Mouse (Mus musculus): Measurements from ENCODE around the gene Acox2.

The Acox2 gene

GRCm38 (mm10) chr14:8212996-8213395, 46.2 kb downstream of the Acox2 start:
- DNase-seq: no peak

- no peak for DNase-seq
Observed at GRCm38 (mm10) chr14:8209896-8210295, 49.3 kb downstream of the Acox2 start.

- DNase-seq: no peak
Observed at GRCm38 (mm10) chr14:8208876-8209275, 50.3 kb downstream of the Acox2 start.

- DNase-seq: no peak
Observed at GRCm38 (mm10) chr14:8207543-8207942, 51.6 kb downstream of the Acox2 start.

GRCm38 (mm10) chr14:8207105-8207504, 52.0 kb downstream of the Acox2 start:
- no peak for DNase-seq

GRCm38 (mm10) chr14:8206179-8206910, 52.8 kb downstream of the Acox2 start:
- no peak for DNase-seq

- DNase-seq: no peak
Observed at GRCm38 (mm10) chr14:8201715-8202114, 57.4 kb downstream of the Acox2 start.

GRCm38 (mm10) chr14:8200769-8201168, 58.4 kb downstream of the Acox2 start:
- DNase-seq: no peak

GRCm38 (mm10) chr14:8192727-8193126, 66.4 kb downstream of the Acox2 start:
- no peak for DNase-seq

GRCm38 (mm10) chr14:8191331-8191965, 67.7 kb downstream of the Acox2 start:
- no peak for DNase-seq

GRCm38 (mm10) chr14:8190556-8190955, 68.6 kb downstream of the Acox2 start:
- DNase-seq: no peak

- no peak for DNase-seq
Observed at GRCm38 (mm10) chr14:8186278-8187045, 72.7 kb downstream of the Acox2 start.

GRCm38 (mm10) chr14:8183330-8183729, 75.8 kb downstream of the Acox2 start:
- DNase-seq: no peak

GRCm38 (mm10) chr14:8180371-8181035, 78.7 kb downstream of the Acox2 start:
- DNase-seq: no peak

- DNase-seq: no peak
Observed at GRCm38 (mm10) chr14:8176251-8176650, 82.9 kb downstream of the Acox2 start.
